Mouse (Mus musculus) adipose tissue, adult 10 weeks (tissue): ENCODE measurements around the gene Fbxw5. TPM values are rescaled to one million over a fixed set of nuclear protein-coding genes. Genes with fewer than 3 reads are reported as not detected.

Source experiments
- polyA plus RNA-seq: library from polyadenylated mRNA; stranded (reverse); fragments of 350-450 nt; fragmentation: Illumina TruSeq; extraction: RNeasy Lipid Tissue Mini Kit (QIAGEN cat#74804); gene quantifications from one replicate; pipeline ENCODE4 v1.2.3, GENCODE M21; 2014; ENCODE audit warnings: low read depth, low replicate concordance

Gene Fbxw5
- 74.6 TPM for polyA plus RNA-seq

GRCm38 (mm10) chr2:25500576-25501405 is at the start of gene Fbxw5:
Gene Fbxw5, plus strand, starts transcription at chr2:25500750.

GRCm38 (mm10) chr2:25456205-25456953 is 44.2 kb upstream of the Fbxw5 start, which contains the start of gene Clic3:
Gene Clic3, plus strand, starts transcription at chr2:25456838.

GRCm38 (mm10) chr2:25460551-25461309 is 39.8 kb upstream of the Fbxw5 start, which contains the start of gene Paxx:
Gene Paxx, minus strand, starts transcription at chr2:25461094.

GRCm38 (mm10) chr2:25469969-25470368 is 30.6 kb upstream of the Fbxw5 start, which contains the start of gene Ptgds:
Gene Ptgds, minus strand, starts transcription at chr2:25470046.

GRCm38 (mm10) chr2:25493476-25493961 is 7.0 kb upstream of the Fbxw5 start, which contains the start of gene Lcn12:
Gene Lcn12, minus strand, starts transcription at chr2:25493911.

GRCm38 (mm10) chr2:25501593-25502486 is 1.3 kb downstream of the Fbxw5 start, which contains the start of gene C8g:
Gene C8g, minus strand, starts transcription at chr2:25501719.

GRCm38 (mm10) chr2:25546811-25547491 is 46.4 kb downstream of the Fbxw5 start, which contains the start of gene Traf2:
Gene Traf2, minus strand, starts transcription at chr2:25546940.

Other genes with a start within 250 kb of the Fbxw5 start
- gene Tmem203, start 245.3 kb upstream of the Fbxw5 start, polyA plus RNA-seq = 27.6 TPM
- gene Tprn, start 238.1 kb upstream of the Fbxw5 start, polyA plus RNA-seq = 11.7 TPM
- 57.4 TPM for gene Ssna1, start 228.3 kb upstream of the Fbxw5 start, polyA plus RNA-seq
- gene Anapc2, start 228.3 kb upstream of the Fbxw5 start, polyA plus RNA-seq = 70.9 TPM
- 2.1 TPM for gene Tmem210, start 212.6 kb upstream of the Fbxw5 start, polyA plus RNA-seq
- 2.9 TPM for gene Lrrc26, start 210.8 kb upstream of the Fbxw5 start, polyA plus RNA-seq
- gene Grin1, start 181.6 kb upstream of the Fbxw5 start, polyA plus RNA-seq = not detected
- gene Man1b1, start 168.4 kb upstream of the Fbxw5 start, polyA plus RNA-seq = 44.1 TPM
- gene Dpp7, start 144.4 kb upstream of the Fbxw5 start, polyA plus RNA-seq = 15.5 TPM
- 26.4 TPM for gene Uap1l1, start 135.1 kb upstream of the Fbxw5 start, polyA plus RNA-seq
- gene Sapcd2, start 128.4 kb upstream of the Fbxw5 start, polyA plus RNA-seq = 1.5 TPM
- gene Entpd2, start 104.9 kb upstream of the Fbxw5 start, polyA plus RNA-seq = 47.9 TPM
- 94.7 TPM for gene Npdc1, start 101.4 kb upstream of the Fbxw5 start, polyA plus RNA-seq
- gene Fut7, start 77.5 kb upstream of the Fbxw5 start, polyA plus RNA-seq = 0.61 TPM
- 204 TPM for gene Abca2, start 72.0 kb upstream of the Fbxw5 start, polyA plus RNA-seq
- 34.4 TPM for gene Clic3, start 43.9 kb upstream of the Fbxw5 start, polyA plus RNA-seq
- 79.8 TPM for gene Paxx, start 39.7 kb upstream of the Fbxw5 start, polyA plus RNA-seq
- 1,188 TPM for gene Ptgds, start 30.7 kb upstream of the Fbxw5 start, polyA plus RNA-seq
- gene Lcn12, start 6.8 kb upstream of the Fbxw5 start, polyA plus RNA-seq = 383 TPM
- 7.2 TPM for gene C8g, start 969 bp downstream of the Fbxw5 start, polyA plus RNA-seq
- gene Traf2, start 46.2 kb downstream of the Fbxw5 start, polyA plus RNA-seq = 15.6 TPM
- 250 TPM for gene Edf1, start 57.1 kb downstream of the Fbxw5 start, polyA plus RNA-seq
- gene Mamdc4, start 74.1 kb downstream of the Fbxw5 start, polyA plus RNA-seq = 1.1 TPM
- 65.3 TPM for gene Phpt1, start 74.5 kb downstream of the Fbxw5 start, polyA plus RNA-seq
- gene Ajm1, start 81.0 kb downstream of the Fbxw5 start, polyA plus RNA-seq = 1.7 TPM
- gene Rabl6, start 107.8 kb downstream of the Fbxw5 start, polyA plus RNA-seq = 69.7 TPM
- 7.2 TPM for gene Ccdc183, start 116.9 kb downstream of the Fbxw5 start, polyA plus RNA-seq
- 48.8 TPM for gene Tmem141, start 121.3 kb downstream of the Fbxw5 start, polyA plus RNA-seq
- 41.5 TPM for gene Fcna, start 127.3 kb downstream of the Fbxw5 start, polyA plus RNA-seq
- gene Lcn8, start 152.4 kb downstream of the Fbxw5 start, polyA plus RNA-seq = 6,740 TPM
- 8,551 TPM for gene Lcn5, start 157.2 kb downstream of the Fbxw5 start, polyA plus RNA-seq
- 653 TPM for gene Lcn6, start 176.0 kb downstream of the Fbxw5 start, polyA plus RNA-seq
- gene Lcn10, start 182.0 kb downstream of the Fbxw5 start, polyA plus RNA-seq = 827 TPM
- gene Obp2a, start 199.3 kb downstream of the Fbxw5 start, polyA plus RNA-seq = 28.7 TPM
- 235 TPM for gene Bmyc, start 206.0 kb downstream of the Fbxw5 start, polyA plus RNA-seq
- 0.82 TPM for gene Obp2b, start 236.3 kb downstream of the Fbxw5 start, polyA plus RNA-seq